Mouse (Mus musculus) large intestine, adult 2 months (tissue): ENCODE data around the gene Dmrt2. TPM values are rescaled to one million over a fixed set of nuclear protein-coding genes. Genes with fewer than 3 reads are reported as not detected.

Experiments
- DNase-seq: peaks from one replicate; pipeline ENCODE4 v3.0.0-alpha.2; 2012; ENCODE audit warnings: low read depth, low spot score
- WGBS: fragments of 180-500 bp; shearing (Covaris S2); methylation state at CpG from one replicate; pipeline ENCODE4 v1.1.7; 2018; 5-methylcytosine and 5-hydroxymethylcytosine counted together
- polyA plus RNA-seq: library from polyadenylated mRNA; depleted of rRNA; stranded (reverse); fragments of >200 nt; gene quantifications from 2 replicates; pipeline ENCODE4 v1.2.3, GENCODE M21; 2012; rRNA removed

Gene Dmrt2
- polyA plus RNA-seq, 1 experiment = 0.42 TPM

DNA sequence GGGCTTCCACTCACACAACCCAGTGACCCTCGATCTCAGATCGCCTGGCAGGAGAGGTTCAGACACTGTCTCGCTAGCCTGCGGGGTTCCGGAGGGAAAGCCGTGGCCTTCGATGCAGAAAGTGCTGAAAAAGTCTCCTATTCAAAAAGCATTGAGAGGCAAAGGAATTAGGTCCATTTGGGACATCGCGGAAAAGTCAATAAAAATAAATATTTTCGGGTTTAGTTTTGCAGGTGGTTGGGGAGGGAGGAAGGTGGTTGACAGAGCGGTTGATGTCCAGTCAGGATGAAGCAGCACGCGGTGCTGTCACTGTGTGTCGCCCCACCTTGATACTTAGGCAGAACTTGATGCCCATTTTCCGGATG lies 1.8 kb downstream of the Dmrt2 start:
- no peak for DNase-seq
- WGBS = 3% methylated on average over 15 of the region's 15 CpGs

GRCm38 (mm10) chr19:25674744-25675143 lies 2.5 kb downstream of the Dmrt2 start:
- DNase-seq = no peak
- WGBS = 2% methylated on average over 8 of the region's 8 CpGs

GRCm38 (mm10) chr19:25675866-25676440 lies 3.7 kb downstream of the Dmrt2 start:
- 9% methylated on average over 9 of the region's 9 CpGs for WGBS
- DNase-seq = no peak

DNA sequence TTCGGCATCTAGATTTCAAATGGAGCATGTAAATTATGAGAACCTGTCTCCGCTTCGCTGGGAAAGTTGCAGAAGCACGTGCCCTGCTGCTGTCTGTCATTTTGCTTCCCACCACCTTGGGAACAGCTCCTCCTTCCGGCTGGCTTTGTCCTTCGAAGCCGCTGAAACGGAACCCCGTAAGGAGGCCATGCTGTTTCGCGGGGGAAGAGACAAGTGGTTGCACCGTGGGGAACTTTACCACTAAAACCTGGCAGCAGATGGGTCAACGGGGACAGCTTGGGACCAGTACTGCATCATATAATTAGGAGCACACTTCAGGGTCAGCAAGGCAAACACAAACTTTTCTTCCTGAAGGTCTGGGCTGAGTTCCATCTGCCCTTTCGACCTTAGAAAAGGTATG lies 26.6 kb downstream of the Dmrt2 start:
- WGBS = 80% methylated on average over 14 of the region's 14 CpGs

DNA sequence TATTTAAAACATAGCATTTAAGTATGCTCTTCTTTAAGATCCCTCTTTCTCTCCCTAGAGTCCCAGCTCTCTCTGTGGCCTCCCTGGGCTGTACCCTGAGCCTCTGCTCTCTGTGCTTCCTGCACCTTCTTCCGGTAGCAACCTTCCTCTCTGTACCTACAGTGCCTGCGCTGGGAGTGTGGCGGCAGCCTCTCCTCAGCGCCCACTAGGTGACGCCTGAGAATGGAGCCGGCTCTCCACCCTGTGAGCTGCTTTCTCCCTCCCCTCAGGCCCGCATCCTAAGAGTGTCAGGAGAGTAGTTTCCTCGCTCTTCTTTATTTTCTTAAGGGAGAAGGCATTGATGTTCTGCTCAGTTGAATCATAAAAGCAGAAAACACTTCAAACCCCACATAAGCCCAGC lies 41.2 kb downstream of the Dmrt2 start:
- WGBS = 5% methylated on average over 8 of the region's 8 CpGs
- DNase-seq = no peak

More for the DNA sequence above, 26.6 kb downstream of the Dmrt2 start:
- DNase-seq = no peak

- no peak for DNase-seq
- 50% methylated on average over 2 of the region's 2 CpGs for WGBS
These were observed 42.7 kb downstream of the Dmrt2 start for GRCm38 (mm10) chr19:25714927-25715326.

DNA sequence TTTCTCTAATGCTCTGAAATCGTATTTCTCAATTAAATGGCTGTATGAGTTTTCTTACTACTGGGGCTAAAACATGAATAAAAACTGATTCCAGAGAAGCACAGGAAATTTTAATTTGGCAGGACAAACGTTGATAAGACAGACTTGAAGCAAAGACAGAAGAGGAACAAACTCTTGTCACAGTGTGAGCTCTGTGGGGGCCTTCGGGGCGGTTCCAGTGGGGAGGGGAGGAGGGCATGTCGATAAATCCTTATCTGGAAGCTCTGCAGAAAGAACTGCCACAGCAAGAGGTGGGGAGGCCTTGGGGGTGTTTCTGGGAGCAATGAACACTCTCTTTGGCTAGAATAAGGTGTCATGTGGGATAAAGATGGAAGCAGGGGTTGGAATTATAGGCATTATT lies 50.4 kb downstream of the Dmrt2 start:
- 48% methylated on average over 5 of the region's 5 CpGs for WGBS
- DNase-seq = no peak

Other genes starting within 250 kb of the Dmrt2 start
- gene Dmrt1, start 166.8 kb upstream of the Dmrt2 start, polyA plus RNA-seq = not detected in 2 replicates
- gene Dmrt3, start 62.1 kb upstream of the Dmrt2 start, polyA plus RNA-seq = 0.62 and 0.81 TPM in 2 replicates